Mouse (Mus musculus) erythroblast, adult 5-6 weeks (primary cell): Measurements from ENCODE around the gene Tex11. TPM values are rescaled to one million over a fixed set of nuclear protein-coding genes. Genes with fewer than 3 reads are reported as not detected.

Experiments
- ATAC-seq: replicated peaks from 2 replicates; pipeline ENCODE4 v1.8.0; 2016; ENCODE audit warnings: moderate number of reproducible peaks, mild to moderate bottlenecking, moderate TSS enrichment, inconsistent platforms; ENCODE audit not compliant: poor library complexity, low FRiP score, severe bottlenecking
- total RNA-seq, 2 experiments: library from RNA; stranded (forward) in 1 of 2; stranded (reverse) in 1 of 2; fragments of 150-400 nt in 1 of 2; fragments of 200-764, 138-1000 nt in 1 of 2; gene quantifications; 2 replicates each; pipeline versions ENCODE4 v1.2.3 to v1.2.4; 2015 to 2017; ENCODE audit warnings: low replicate concordance in 2 of 2

Tex11 gene
- total RNA-seq, 2 experiments from 2014 or later: not detected

DNA sequence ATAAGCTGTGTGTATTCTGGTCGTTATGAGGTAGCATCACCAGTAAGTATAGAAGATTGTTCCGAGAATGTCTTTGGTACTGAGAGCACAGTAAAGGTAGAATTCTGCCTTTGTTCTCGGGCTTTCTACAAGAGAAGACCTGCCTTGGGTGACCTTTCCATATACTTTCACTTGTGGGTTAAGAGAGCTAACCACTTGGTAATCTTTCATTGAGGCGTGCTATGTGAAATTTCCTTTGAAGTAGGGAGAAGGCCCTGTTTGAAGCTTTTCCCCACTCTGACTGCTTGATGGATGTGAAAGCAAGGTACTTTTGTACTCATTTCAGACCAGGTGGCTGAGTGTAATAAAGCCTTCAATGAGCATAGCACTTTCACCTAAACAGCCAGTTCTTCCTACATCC, 270.1 kb downstream of the Tex11 start:
- ATAC-seq: no peak

Other genes starting within 250 kb of the Tex11 start
- not detected in 2 replicates for gene Slc7a3, start 26.4 kb upstream of the Tex11 start, total RNA-seq (2015; ENCODE audit: low replicate concordance)
- gene Slc7a3, start 26.4 kb upstream of the Tex11 start, total RNA-seq (2017; ENCODE audit: low replicate concordance): not detected in 2 replicates
- 13.8 and 18.1 TPM in 2 replicates for gene Snx12, start 162.9 kb upstream of the Tex11 start, total RNA-seq (2015; ENCODE audit: low replicate concordance)
- gene Snx12, start 162.9 kb upstream of the Tex11 start, total RNA-seq (2017; ENCODE audit: low replicate concordance): 11.3 and 14.0 TPM in 2 replicates
- 16.7 and 20.4 TPM in 2 replicates for gene Foxo4, start 194.9 kb upstream of the Tex11 start, total RNA-seq (2015; ENCODE audit: low replicate concordance)
- 51.1 and 81.5 TPM in 2 replicates for gene Foxo4, start 194.9 kb upstream of the Tex11 start, total RNA-seq (2017; ENCODE audit: low replicate concordance)
- not detected in 2 replicates for gene Gm614, start 204.3 kb upstream of the Tex11 start, total RNA-seq (2015; ENCODE audit: low replicate concordance)
- not detected in 2 replicates for gene Gm614, start 204.3 kb upstream of the Tex11 start, total RNA-seq (2017; ENCODE audit: low replicate concordance)
- 11.5 and 17.3 TPM in 2 replicates for gene Il2rg, start 208.6 kb upstream of the Tex11 start, total RNA-seq (2015; ENCODE audit: low replicate concordance)
- 15.1 and 37.6 TPM in 2 replicates for gene Il2rg, start 208.6 kb upstream of the Tex11 start, total RNA-seq (2017; ENCODE audit: low replicate concordance)
- gene Gm20489, start 209.4 kb upstream of the Tex11 start, total RNA-seq (2015; ENCODE audit: low replicate concordance): not detected in 2 replicates
- gene Gm20489, start 209.4 kb upstream of the Tex11 start, total RNA-seq (2017; ENCODE audit: low replicate concordance): not detected in 2 replicates
- 250 and 275 TPM in 2 replicates for gene Med12, start 214.4 kb upstream of the Tex11 start, total RNA-seq (2015; ENCODE audit: low replicate concordance)
- gene Med12, start 214.4 kb upstream of the Tex11 start, total RNA-seq (2017; ENCODE audit: low replicate concordance): 140 and 157 TPM in 2 replicates
- 0.84 and 0.96 TPM in 2 replicates for gene Nlgn3, start 239.5 kb upstream of the Tex11 start, total RNA-seq (2015; ENCODE audit: low replicate concordance)
- 0.77 and 2.6 TPM in 2 replicates for gene Nlgn3, start 239.5 kb upstream of the Tex11 start, total RNA-seq (2017; ENCODE audit: low replicate concordance)